Mouse (Mus musculus): ENCODE data around the gene Map3k12.

Gene Map3k12

GRCm38 (mm10) chr15:102519211-102520141 lies 2.6 kb upstream of the Map3k12 start:
- no peak for DNase-seq (ENCODE audit: low spot score)

GRCm38 (mm10) chr15:102518859-102519201 lies 2.0 kb upstream of the Map3k12 start:
- DNase-seq (ENCODE audit: low spot score): no peak

DNA sequence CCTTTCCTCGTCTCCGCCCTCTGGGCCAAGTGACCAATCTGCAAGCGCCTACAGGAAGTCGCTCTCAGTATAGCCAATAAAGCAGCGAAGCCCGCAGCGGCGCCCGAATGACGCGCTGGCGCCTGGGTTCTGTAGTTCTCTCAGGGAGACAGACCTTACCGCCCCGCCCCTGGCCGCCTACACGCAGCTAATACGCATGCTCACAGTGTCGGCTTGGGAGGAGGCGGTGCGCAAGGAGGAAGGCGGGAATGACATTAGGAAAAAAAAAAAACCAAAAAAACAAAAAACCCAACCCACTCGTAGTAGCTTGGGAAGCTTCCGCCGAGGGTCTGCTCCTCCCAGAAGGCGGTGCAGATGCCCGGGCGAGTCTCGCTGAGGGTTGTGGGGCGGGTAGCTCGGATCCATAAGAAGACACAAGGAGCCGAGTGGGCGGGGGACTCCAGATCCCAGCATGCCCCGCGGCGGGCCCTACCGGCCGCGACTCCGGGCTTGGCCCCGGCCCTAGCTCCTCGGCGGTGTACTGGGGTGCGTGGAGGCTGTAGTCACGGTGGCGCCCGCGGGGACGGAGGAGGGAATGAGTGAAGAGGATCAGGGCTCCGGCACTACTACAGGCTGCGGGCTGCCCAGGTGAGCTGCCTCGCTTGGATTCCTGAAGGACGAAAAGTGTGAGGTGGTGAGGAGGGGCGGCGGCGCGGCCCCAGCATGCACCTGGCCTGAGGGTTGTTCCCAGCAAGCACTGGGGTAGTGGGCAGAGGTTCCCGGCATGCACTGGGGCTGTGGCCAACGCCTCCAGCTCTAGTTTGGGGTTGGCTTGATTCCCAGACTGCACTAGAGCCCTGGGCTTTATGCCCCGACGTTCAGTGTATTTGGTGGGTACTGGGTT lies 1.4 kb upstream of the Map3k12 start, which contains the start of gene Tarbp2:
Tarbp2 (plus strand) TSS at position 217 of the 883 bp plus-strand sequence.
- peak; percentile 100 for DNase-seq (ENCODE audit: low spot score)

- no peak for DNase-seq (ENCODE audit: low spot score)
These were observed 739 bp upstream of the Map3k12 start for GRCm38 (mm10) chr15:102517631-102517975.

DNA sequence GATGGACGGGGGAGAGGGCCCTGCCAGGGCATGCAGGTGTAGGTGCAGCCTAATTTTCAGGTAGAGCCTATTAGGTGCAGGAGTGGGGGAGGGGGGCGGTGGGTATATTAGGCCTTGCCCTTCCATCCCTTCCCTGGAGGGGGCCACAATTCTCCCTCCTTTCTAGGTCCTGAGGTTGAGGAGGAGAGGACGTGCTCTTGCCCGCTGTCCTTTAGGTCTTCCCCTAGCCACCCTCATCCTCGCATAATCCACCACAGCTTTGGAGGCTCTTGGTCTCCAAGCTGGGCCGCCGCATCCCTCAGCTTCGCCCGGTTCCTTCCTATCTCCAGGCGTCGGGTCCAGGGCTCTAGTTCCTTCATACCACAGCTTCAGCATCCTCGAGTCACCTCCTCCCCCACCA lies 571 bp downstream of the Map3k12 start:
- DNase-seq (ENCODE audit: low spot score): no peak

- DNase-seq (ENCODE audit: low spot score): no peak
These were observed 1.1 kb downstream of the Map3k12 start for GRCm38 (mm10) chr15:102515791-102516190.

- no peak for DNase-seq (ENCODE audit: low spot score)
These were observed 1.6 kb downstream of the Map3k12 start for GRCm38 (mm10) chr15:102515261-102515660.

DNA sequence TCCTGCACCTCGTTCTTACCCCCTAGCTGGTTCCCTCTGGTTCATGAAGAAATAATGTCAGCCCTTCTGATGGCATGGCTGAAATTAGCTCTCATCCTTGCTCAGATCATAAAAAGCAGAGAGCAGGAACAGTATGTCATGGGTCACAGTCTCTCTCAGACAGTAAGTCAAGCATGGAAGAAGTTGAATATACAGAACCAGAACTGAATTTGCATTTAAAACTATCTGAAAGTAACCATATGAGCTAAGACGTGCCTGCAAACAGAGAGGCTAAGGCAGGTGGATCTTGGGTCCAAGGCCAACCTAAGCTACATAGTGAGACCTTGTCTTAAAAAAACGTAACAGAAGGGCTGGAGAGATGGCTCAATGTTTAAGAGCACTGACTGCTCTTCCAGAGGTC lies 3.9 kb downstream of the Map3k12 start:
- DNase-seq (ENCODE audit: low spot score): no peak

- no peak for DNase-seq (ENCODE audit: low spot score)
These were observed 4.4 kb downstream of the Map3k12 start for GRCm38 (mm10) chr15:102512471-102512870.

GRCm38 (mm10) chr15:102512010-102512409 lies 4.9 kb downstream of the Map3k12 start:
- DNase-seq (ENCODE audit: low spot score): no peak

DNA sequence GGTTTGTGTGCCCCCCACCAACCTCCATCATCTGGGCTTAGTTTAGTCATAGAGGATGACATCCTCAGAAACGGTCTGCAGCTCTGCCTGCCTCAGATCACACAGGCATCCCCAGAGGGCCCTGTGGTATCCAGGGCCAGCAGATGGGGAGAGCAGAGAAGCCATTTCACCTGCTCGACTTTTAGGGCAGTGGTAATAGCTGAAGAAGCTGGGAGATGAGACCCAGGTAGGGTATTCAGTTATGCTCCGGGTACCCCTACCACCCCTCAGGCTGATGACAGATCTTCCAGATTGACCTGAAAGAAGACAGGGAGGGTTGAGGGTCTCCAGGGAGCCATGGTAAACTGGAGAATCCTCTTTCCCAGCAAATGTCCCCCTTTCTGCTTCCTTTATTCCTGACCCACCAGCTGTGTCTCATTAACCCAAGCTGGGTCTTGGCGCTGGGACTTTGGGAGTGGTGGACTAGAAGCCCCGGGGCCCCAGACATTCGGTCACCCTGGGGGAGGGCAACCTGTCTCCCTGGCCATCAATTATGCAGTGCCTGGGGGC lies 5.5 kb downstream of the Map3k12 start:
- no peak for DNase-seq (ENCODE audit: low spot score)

DNA sequence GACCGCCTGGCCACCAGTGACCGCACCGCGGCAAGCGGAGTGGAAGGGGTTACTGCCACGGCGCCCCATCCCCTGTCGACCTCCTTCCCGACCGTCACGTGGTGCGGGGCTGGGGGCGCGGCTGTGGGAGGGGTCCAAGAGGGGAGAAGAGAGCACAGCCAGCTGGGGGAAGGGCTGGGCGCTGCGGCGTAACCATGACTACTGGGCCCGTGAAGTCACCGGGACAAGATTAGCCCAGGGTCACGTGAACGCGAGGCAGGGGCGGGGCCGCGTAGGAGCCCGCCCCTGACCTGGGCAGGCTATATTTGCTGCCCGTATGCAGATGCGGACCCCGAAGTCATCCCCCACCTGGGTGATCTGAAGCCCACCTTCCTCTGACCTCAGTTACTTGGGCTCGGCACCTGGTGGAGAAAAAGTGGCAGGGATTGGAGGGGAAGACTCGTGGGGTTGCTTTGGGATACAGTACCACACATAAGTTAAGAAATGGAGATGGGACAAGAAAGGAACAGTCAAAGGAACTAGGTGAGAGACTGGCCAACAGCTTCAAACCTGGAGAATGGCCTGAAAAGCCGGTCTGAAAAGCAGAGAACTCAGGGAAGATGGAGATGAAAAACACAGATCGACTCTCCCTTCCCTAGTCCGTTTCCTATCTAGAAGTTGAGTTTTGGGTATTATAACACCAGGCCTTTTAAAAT lies 6.1 kb downstream of the Map3k12 start:
- peak; percentile 85 for DNase-seq (ENCODE audit: low spot score)

GRCm38 (mm10) chr15:102510110-102510509 lies 6.8 kb downstream of the Map3k12 start:
- no peak for DNase-seq (ENCODE audit: low spot score)

DNA sequence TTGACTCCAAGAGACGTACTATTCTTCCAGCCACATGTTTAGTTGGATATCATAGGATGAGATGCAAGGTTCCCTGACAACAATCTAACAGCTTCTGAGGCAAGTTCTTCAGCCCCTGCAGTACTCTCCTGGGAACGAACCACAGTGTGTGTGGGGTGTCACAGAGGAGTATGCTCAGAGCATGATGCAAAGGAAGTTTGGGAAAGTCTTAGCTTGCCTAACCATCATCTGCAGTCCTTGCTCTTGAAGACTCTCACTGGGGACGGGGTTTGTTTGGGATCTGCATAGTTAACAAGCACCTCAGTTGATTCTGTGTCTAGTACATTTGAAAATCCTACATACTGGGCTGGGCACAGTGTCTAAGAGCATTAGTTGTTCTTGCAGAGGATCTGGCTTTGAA lies 8.5 kb downstream of the Map3k12 start:
- DNase-seq (ENCODE audit: low spot score): no peak

GRCm38 (mm10) chr15:102507561-102507960 lies 9.3 kb downstream of the Map3k12 start:
- DNase-seq (ENCODE audit: low spot score): no peak

GRCm38 (mm10) chr15:102506864-102507263 lies 10.0 kb downstream of the Map3k12 start:
- DNase-seq (ENCODE audit: low spot score): no peak

DNA sequence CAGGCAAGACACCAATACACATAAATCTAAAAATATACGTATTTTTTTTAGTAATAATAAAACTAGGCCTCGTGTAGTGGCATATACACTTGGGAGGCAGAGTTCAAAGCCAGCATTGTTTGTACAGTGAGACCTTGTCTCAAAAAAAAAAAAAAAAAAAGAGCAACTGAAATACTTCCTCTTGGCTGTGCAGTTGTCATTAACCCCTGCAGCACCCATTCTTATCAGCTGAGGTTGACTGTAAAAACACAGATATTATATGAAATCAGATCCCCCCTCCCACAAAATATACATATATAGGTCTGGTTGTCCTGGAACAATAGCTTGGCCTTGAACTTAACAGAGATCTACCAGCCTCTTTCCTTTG lies 10.4 kb downstream of the Map3k12 start:
- DNase-seq (ENCODE audit: low spot score): no peak

DNA sequence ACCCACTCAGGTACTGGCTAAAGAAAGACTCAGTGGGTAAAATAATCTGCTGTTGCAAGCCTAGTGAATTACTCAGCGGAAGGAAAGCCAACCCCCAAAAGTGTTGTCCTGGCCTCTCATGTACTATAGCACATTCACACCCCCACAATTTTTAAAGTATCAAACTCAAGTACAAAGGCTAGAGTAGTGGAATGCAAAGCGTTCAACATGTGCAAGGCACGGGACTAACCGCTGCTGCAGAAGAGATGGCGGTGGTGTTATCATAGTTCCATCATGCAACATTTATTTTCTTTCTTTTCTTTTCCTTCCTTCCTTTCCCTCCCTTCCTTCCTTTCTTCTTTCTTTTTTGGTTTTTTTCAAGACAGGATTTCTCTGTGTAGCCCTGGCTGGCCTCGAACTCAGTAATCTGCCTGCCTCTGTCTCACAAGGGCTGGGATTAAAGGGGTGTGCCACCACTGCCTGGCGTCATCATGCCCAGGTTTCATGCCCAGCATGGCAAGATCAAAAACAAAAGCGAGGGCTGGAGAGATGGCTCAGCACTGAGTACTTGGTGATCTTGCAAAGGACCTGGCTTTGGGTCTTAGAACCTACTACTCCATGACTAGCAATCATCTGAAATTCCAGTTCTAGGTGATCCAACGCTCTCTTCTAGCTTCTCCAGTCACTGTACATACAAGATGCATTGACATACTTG lies 10.9 kb downstream of the Map3k12 start:
- DNase-seq (ENCODE audit: low spot score): no peak

- DNase-seq (ENCODE audit: low spot score): no peak
These were observed 11.6 kb downstream of the Map3k12 start for GRCm38 (mm10) chr15:102505073-102505769.

- no peak for DNase-seq (ENCODE audit: low spot score)
These were observed 12.7 kb downstream of the Map3k12 start for GRCm38 (mm10) chr15:102503924-102504782.

Measured in urinary bladder, postnatal 14 days (tissue).